Mouse (Mus musculus) mouse embryonic stem cell (cell line): ENCODE data around the gene Cryba4.

Experiments used
- in situ Hi-C, 2 experiments: fragments of 300-500 bp; cut with MboI; formaldehyde crosslinking; loops; 1 replicate in 1 of 2; 3 replicates in 1 of 2; pipeline ENCODE4 v1.14.3; 2019 to 2020; ENCODE audit warnings: low sequenced_read_pairs in 2 of 2, low pct_unique_long_range_greater_than_20kb in 1 of 2, mixed read lengths in 1 of 2; ENCODE audit not compliant: unreplicated experiment in 1 of 2

Cryba4 gene

DNA sequence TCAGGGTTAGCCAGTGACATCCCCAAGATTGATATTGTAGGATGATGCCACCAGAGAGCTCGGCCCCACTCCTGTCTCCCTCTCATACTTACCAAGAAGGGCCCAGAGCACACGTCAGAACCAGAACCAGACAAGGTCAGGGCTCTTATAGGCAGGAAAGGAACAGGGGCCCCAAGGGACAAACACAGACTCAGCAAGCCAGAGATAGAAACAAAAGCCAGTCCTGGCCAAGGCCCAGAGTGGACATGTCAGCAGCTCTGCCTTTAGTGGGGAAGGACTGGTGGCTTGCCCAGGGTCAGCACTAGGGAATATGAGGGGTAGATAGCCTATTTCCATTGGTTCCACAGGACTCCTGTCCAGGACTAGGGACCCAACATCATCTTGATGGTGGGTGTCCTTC lies at the start of gene Cryba4:
Cryba4 (minus strand) TSS at position 119 of the 400 bp plus-strand sequence.
- in situ Hi-C loops: no loop called here

GRCm38 (mm10) chr5:112301694-112302093 lies 49.4 kb upstream of the Cryba4 start:
- in situ Hi-C loops: no loop called here

DNA sequence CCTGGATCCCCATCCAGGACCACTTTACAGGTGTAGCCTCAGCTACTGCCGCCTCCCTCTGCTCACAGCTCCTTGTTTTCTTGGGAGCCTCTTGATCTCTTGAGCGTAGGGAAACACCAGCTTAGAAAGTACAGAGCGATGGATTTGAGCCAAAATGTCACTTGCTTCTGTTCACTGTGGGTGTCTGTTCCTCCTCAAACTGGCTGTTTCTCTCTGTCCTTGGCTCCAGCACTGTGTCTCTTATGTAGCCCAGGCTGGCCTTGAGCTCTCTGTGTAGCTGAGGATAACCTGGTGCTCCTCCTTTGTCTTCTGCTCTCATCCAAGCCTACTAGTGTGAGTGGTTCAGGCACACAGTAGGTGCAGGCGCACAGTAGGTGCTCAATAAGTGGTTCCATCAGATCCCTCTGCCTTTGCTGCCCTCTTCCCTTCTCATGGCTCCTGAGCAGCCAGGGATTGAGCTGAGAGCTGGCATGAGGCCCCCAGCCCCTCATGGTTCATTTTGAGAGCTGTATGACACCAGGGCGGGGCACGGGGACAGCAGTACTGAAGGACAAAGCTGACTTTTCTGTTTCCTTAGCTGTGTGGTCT lies 48.5 kb upstream of the Cryba4 start:
- in situ Hi-C loops: no loop called here

DNA sequence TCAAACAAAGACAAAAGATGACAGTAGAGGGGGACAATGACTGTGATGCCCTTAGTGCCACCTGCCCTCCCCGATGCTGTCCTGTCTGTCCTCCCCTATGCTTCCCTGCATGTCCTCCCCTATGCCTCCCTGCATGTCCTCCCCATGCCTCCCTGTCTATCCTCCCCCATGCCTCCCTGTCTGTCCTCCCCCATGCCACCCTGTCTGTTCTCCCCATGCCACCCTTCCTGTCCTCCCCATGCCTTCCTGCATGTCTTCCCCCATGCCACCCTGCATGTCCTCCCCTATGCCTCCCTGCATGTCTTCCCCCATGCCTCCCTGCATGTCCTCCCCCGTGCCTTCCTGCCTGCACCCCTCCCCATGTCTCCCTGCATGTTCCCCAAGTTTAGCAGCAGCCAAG lies 47.8 kb upstream of the Cryba4 start:
- in situ Hi-C loops: no loop called here

DNA sequence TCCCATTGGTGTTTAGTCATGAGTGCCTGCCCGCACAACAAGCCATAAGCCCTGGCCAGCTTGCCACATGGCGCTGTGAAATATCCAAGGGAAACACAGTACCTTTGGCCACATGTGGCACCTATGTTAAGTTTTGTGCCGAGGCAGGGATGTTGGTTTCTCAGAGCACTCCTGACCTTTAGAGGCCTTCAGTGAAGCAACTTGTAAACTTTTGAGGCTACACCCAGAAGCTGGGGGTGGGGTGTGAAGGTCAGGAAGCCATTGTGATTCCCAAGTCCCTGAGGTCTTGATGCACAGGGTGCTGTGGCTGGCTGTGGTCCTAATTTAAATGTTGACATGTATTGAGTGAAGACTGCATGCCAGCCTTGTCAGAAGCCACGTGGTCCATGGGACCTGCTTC lies 47.1 kb upstream of the Cryba4 start:
- in situ Hi-C loops: no loop called here

DNA sequence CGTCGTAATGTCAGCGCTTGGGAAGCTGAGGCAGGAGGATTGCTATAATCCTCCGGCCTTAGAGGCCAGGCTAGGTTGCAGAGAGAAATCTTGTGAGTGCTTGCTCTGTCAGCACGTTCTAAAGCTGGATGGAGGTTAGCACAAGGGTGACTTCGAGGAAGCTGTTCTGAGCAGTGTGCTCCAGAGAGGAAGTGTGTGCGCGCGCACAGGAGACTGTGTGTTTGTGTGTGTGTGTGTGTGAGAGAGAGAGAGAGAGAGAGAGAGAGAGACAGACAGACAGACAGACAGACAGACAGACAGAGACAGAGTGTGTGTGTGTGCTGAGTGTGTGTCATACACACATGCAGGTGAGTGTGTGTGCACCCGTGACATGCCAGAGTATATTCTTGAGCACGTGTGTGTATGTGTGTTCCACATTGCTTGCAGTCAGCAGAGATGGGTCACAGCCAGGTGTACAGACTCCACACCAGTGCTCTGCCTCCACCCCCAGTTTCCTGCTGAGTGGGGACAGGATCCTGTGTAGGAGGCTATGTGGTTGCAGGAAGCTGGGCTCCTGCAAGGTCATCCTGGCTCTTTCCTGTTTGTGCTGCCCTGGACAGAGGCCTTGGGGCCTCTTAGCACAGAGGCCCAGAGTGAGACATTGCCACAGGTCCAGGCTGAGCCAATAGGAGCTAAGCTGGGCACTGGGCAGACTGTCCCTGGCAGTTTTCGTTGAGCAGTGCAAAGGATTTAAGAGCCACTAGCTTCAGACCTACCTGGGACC lies 46.1 kb upstream of the Cryba4 start:
- in situ Hi-C loops: no loop called here

GRCm38 (mm10) chr5:112297257-112297656 lies 44.9 kb upstream of the Cryba4 start:
- in situ Hi-C loops: no loop called here

DNA sequence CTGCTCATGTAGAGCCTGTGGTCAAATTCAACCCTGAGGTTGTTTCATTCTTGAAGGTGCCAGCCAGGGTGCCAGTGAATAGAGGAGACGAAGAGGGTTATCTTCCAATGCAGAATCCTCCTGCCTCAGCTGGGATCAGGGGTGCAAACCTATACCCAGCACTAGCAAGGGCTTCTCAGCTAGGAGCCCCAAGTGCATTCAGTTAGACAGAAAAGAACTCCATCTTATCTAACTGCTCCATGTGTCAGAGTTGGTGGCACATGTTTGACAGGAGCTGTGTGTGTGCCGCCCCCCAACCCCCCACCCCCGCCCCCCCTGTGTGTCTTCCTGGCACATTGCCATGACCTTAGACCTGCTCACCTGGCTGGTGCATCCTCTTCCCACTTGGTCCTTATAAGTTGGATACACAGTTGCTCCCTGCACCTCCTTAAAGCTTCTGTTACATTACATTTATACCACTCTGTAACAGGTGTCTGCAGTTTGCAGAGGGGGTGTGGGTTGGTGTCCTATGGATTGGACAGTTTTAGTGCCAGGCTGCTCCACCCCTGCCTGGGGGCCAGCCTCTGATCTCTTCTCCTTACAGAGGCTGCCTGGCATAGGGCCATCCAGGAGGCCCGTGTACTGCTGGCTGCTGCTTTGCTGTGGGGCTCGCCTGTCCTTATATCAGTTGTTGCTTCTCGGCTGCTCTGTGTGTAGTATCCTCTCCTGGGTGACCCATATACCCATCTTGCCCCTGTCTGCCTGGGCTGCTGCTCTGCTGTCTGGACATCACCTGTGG lies 44.3 kb upstream of the Cryba4 start:
- in situ Hi-C loops: no loop called here

- in situ Hi-C loops: no loop called here
Observed at GRCm38 (mm10) chr5:112295564-112295963, 43.2 kb upstream of the Cryba4 start.

DNA sequence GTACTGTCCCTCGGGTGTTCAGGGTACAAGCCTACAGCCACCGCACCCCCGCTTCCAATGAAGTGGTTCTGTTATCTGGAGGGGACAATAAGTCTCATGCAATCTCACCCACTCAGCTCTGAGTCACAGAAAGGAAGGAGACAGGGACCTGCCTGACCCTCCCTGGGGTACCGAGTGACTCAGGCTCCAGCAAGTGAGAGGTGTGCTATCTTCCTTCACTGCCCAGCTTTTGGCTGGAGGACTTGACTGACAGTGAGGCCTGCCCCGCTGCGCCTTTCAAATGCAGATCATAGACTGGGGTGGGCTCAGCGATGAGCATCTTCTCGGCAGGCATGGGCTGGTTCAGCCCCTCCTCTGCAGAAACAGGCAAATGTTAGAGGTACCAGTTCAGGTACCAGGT lies 42.8 kb upstream of the Cryba4 start:
- in situ Hi-C loops: no loop called here

- in situ Hi-C loops: no loop called here
Observed at GRCm38 (mm10) chr5:112294696-112295095, 42.4 kb upstream of the Cryba4 start.

- in situ Hi-C loops: no loop called here
Observed at GRCm38 (mm10) chr5:112293800-112294199, 41.5 kb upstream of the Cryba4 start.

- in situ Hi-C loops: no loop called here
Observed at GRCm38 (mm10) chr5:112292343-112292980, 40.1 kb upstream of the Cryba4 start.

GRCm38 (mm10) chr5:112291866-112292265 lies 39.5 kb upstream of the Cryba4 start:
- in situ Hi-C loops: no loop called here

DNA sequence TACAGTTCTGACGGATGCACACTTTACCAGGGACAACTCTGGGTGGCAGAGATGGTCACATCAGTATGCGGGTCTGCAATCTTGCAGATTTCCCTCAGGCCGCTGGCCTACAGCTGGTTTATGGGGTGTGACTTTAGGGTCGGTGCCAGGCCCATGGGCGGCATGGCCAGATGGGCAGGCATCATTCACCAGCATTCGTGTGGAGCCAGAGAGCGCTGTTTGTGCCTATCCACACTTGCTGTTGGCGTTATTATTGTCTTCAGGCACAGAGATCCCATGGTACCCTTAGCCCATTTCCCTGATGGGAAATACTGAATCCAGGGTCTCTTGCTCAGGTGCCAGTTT lies 38.2 kb upstream of the Cryba4 start:
- in situ Hi-C loops: no loop called here

- in situ Hi-C loops: no loop called here
Observed at GRCm38 (mm10) chr5:112289819-112290535, 37.7 kb upstream of the Cryba4 start.

DNA sequence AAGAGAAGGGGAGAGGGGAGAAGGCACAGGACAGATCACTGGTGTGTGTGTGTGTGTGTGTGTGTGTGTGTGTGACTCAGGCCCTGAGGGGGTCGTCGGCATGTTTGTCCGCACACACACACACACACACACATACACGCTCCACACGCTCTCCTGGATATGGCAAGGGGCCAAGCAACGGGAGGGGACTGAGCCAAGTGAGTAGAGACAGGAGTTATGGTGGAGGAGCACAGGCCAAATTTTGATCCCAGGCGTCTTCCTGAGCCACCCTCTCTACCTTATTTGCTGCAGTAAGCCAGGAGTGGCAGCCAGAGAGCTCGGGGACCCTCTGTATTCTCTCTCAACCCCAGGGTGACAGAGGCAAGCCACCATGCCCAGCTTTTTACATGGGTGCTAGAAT lies 36.9 kb upstream of the Cryba4 start:
- in situ Hi-C loops: no loop called here

- in situ Hi-C loops: no loop called here
Observed at GRCm38 (mm10) chr5:112288193-112289141, 36.1 kb upstream of the Cryba4 start.
